Mouse (Mus musculus) embryonic facial prominence, embryonic 14.5 days (tissue): Measurements from ENCODE around the gene Trpc3. TPM values are rescaled to one million over a fixed set of nuclear protein-coding genes. Genes with fewer than 3 reads are reported as not detected.

Experiments used
- ATAC-seq: fragments of 200-750 bp; cut with Nextera tagmentation; 2 replicates; pipeline ENCODE4 v1.8.0; 2017; ENCODE audit warnings: low read depth, moderate number of reproducible peaks, moderate TSS enrichment
- DNase-seq: peaks from one replicate; pipeline ENCODE4 v3.0.0-alpha.2; 2015; ENCODE audit warnings: low spot score
- H3K27ac ChIP-seq: fragments of 300-500 bp; sonication (generic); replicated peaks from 2 replicates; pipeline ENCODE4 v1.5.1; 2014; ENCODE audit warnings: low read depth, mild to moderate bottlenecking, low read length, moderate library complexity
- H3K27me3 ChIP-seq: fragments of 300-500 bp; sonication (generic); replicated peaks from 2 replicates; pipeline ENCODE4 v1.6.1; 2014; ENCODE audit warnings: low read length; ENCODE audit not compliant: control insufficient read depth, insufficient read depth
- H3K36me3 ChIP-seq: fragments of 300-500 bp; sonication (generic); 2 replicates; pipeline ENCODE4 v1.6.1; 2014; ENCODE audit warnings: low read length, mixed read lengths; ENCODE audit not compliant: control insufficient read depth, insufficient read depth
- H3K4me1 ChIP-seq: fragments of 300-500 bp; sonication (generic); 2 replicates; pipeline ENCODE4 v1.6.1; 2014; ENCODE audit warnings: antibody characterized with exemption, low read length; ENCODE audit not compliant: control insufficient read depth, insufficient read depth
- H3K4me2 ChIP-seq: fragments of 300-500 bp; sonication (generic); 2 replicates; pipeline ENCODE4 v1.6.1; 2014; ENCODE audit warnings: low read depth, mild to moderate bottlenecking, low read length, moderate library complexity, mixed read lengths
- H3K4me3 ChIP-seq: fragments of 300-500 bp; sonication (generic); 2 replicates; pipeline ENCODE4 v1.5.1; 2014; ENCODE audit warnings: low read depth, mild to moderate bottlenecking, low read length
- H3K9ac ChIP-seq: fragments of 300-500 bp; sonication (generic); 2 replicates; pipeline ENCODE4 v1.6.1; 2014; ENCODE audit warnings: low read depth, mild to moderate bottlenecking, low read length, moderate library complexity, mixed read lengths
- H3K9me3 ChIP-seq: fragments of 300-500 bp; sonication (generic); 2 replicates; pipeline ENCODE4 v1.6.1; 2016; ENCODE audit warnings: low read length; ENCODE audit not compliant: control insufficient read depth
- WGBS: fragments of 180-500 bp; shearing (Covaris S2); extraction: QIAGEN DNeasy Blood & Tissue Kit; methylation state at CpG from one replicate; pipeline ENCODE4 v1.1.7; 2014; 5-methylcytosine and 5-hydroxymethylcytosine counted together
- polyA plus RNA-seq: library from polyadenylated mRNA; unstranded; fragments of >200 nt; fragmentation: Nextera tagmentation; extraction: Ambion mirVana; gene quantifications from 2 replicates; pipeline ENCODE4 v1.2.1, GENCODE M21; 2014

The Trpc3 gene
- 3.8 and 5.8 TPM in 2 replicates for polyA plus RNA-seq

DNA sequence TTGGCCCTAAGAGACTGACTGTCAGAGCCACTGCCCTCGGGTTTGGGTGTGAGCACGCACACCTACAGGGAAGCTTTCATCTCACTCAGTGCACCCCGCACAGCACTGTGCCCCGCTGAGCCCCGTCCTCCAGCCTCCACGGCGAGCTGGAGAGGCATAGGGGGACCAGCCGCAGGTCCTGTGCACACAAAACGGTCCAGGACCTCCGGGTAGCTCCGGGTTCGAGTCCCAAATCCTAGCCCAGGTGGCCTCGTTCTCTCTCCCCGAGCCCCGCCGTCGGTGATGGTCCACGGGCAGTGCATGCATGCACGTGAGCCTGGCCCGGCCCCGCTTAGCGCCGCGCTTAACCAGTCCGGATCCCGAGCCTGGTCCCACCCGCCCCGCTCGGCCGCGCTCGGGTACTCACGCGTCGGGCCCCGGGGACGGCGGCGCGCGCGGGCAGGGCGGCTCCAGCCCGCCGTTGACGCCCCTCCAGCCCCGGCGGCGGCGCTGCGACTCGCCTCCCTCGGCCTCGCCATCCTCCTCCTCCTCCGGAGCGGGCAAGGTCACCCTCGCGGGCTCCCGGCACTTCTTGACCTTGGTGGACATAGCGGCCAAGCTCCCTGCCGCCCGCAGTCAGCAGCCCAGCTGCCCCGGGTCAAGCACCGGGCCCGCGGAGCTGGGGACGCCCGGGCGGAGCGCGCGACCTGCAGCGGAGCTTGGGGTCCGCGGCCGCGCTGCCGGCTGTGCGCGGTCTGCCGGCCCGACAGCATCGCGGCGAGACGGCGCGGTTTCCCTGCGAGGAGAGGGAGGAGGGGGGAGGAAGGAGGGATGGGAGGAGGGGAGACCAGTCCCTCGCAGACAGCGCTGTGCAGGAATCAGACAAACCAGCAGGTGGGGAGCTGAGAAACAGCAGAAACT, at the start of gene Trpc3:
TSS of gene Trpc3 (minus strand) at position 776 of the 900 bp plus-strand sequence.
- Histone ChIP-seq H3K4me2 (peak within 1 kb of the TSS; percentile 79), H3K4me3 (peak within 1 kb of the TSS; percentile 54), H3K27me3 (peaks cover 27% of the 10 kb centered on the region; the same call in 1 of the 2 replicates), H3K27ac (no peak within 1 kb of the TSS), H3K9ac (peak within 1 kb of the TSS; percentile 62), H3K9me3 (no peaks in the 10 kb centered on the region), H3K4me1 (peaks cover 8% of the 10 kb centered on the region), H3K36me3 (no peaks in the 10 kb centered on the region)
- peak; percentile 80 for DNase-seq
- peak; percentile 93 for ATAC-seq
- under 1% methylated on average over 52 of the region's 91 CpGs for WGBS

- Histone ChIP-seq H3K4me1 (no peaks in the 10 kb centered on the region), H3K9me3 (no peaks in the 10 kb centered on the region), H3K27ac (no peak overlapping the region), H3K36me3 (no peaks in the 10 kb centered on the region), H3K4me3 (no peak overlapping the region), H3K9ac (no peak overlapping the region), H3K27me3 (no peaks in the 10 kb centered on the region), H3K4me2 (no peak overlapping the region)
- ATAC-seq = no peak
- DNase-seq = no peak
- WGBS = 70% methylated on average over 4 of the region's 4 CpGs
These were observed 48.1 kb upstream of the Trpc3 start for GRCm38 (mm10) chr3:36738071-36738470.

DNA sequence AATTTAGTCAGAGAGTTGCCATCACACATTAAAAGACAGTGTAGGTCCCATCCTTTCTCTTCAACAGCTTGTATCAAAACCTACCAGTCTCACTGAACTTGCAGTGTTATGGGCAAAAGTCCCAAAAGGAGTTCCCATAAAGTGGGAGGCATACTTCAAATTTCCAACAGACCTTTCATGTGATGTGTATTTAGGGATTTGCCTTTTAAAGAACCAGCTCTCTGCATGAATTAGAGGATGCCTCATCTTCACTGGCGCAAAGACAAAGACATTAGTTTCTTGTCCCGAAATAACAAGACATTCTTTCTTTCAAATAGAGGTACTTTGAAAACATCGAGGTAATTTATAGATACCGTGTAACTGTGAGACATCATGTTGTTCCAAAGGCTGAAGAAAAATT, 43.1 kb upstream of the Trpc3 start:
- WGBS = 94% methylated on average over 4 of the region's 4 CpGs
- Histone ChIP-seq H3K4me3 (no peak overlapping the region), H3K27me3 (no peaks in the 10 kb centered on the region), H3K36me3 (no peaks in the 10 kb centered on the region), H3K9me3 (no peaks in the 10 kb centered on the region), H3K4me1 (no peaks in the 10 kb centered on the region), H3K27ac (no peak overlapping the region), H3K4me2 (no peak overlapping the region), H3K9ac (no peak overlapping the region)
- ATAC-seq (no peak), DNase-seq (no peak)

- H3K4me2 ChIP-seq = no peak overlapping the region
- H3K27me3 ChIP-seq = no peaks in the 10 kb centered on the region
- 79% methylated on average over 8 of the region's 8 CpGs for WGBS
- no peak for DNase-seq
- H3K4me3 ChIP-seq = no peak overlapping the region
- ATAC-seq = no peak
- H3K27ac ChIP-seq = no peak overlapping the region
- no peak overlapping the region for H3K9ac ChIP-seq
- H3K9me3 ChIP-seq = no peaks in the 10 kb centered on the region
- H3K4me1 ChIP-seq = 0 out of 2 replicates have a peak, but pooled peaks cover 4% of the 10 kb centered on the region
- no peaks in the 10 kb centered on the region for H3K36me3 ChIP-seq
These were observed 36.6 kb upstream of the Trpc3 start for GRCm38 (mm10) chr3:36726545-36726944.

DNA sequence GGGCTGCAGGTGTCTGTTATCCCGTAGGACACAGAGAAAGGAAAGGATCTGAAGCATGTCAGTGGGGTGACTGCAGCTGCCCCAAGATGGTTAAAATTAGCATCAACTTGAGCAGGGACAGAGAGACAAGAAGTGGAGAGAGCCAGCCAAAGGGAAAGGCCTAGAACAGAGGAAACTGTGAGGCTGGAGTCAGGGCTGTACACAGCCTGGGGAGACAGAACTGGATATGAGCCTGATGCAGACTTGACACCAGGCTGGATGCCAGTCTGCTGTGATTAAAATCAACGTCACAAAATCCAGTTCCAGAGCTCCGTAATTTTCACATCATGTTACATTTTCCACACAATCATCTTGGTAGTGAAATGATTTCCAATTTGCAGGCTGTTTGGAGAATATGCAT, 31.9 kb upstream of the Trpc3 start:
- DNase-seq (peak; percentile 23), ATAC-seq (no peak)
- Histone ChIP-seq H3K4me2 (no peak overlapping the region), H3K27ac (no peak overlapping the region), H3K4me3 (no peak overlapping the region), H3K36me3 (no peaks in the 10 kb centered on the region), H3K27me3 (no peaks in the 10 kb centered on the region), H3K9ac (no peak overlapping the region), H3K4me1 (0 out of 2 replicates have a peak, but pooled peaks cover 4% of the 10 kb centered on the region), H3K9me3 (no peaks in the 10 kb centered on the region)
- 62% methylated on average over 3 of the region's 3 CpGs for WGBS

- ATAC-seq (no peak), DNase-seq (no peak)
- 78% methylated on average over 3 of the region's 3 CpGs for WGBS
These were observed 19.6 kb upstream of the Trpc3 start for GRCm38 (mm10) chr3:36709521-36709920.

DNA sequence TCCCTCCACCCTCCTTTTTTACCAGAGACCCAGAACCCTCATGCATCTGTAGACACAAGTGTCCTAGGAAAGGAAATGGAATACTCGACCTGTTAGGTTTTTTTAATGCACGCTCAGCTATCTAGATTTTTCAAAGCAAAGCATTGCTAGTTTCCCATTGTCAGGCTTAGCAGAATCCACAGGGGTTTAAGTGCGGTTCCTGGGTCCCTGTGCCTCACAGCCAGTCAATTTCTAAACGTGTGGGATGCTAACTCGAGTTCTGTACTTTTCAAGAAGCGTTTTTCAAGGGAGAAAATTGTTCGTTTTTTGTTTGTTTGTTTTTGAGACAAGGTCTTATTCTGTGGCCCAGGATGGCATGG, 304 bp upstream of the Trpc3 start:
- no peak overlapping the region for H3K27ac ChIP-seq
- no peak for DNase-seq
- no peaks in the 10 kb centered on the region for H3K9me3 ChIP-seq
- 10% methylated on average over 7 of the region's 7 CpGs for WGBS
- peaks cover 27% of the 10 kb centered on the region; the same call in 1 of the 2 replicates for H3K27me3 ChIP-seq
- peaks cover 8% of the 10 kb centered on the region for H3K4me1 ChIP-seq
- no peaks in the 10 kb centered on the region for H3K36me3 ChIP-seq
- H3K4me3 ChIP-seq = peak overlapping the region; percentile 54
- no peak for ATAC-seq
- peak overlapping the region; percentile 79 for H3K4me2 ChIP-seq
- H3K9ac ChIP-seq = no peak overlapping the region

More at GRCm38 (mm10) chr3:36709521-36709920, 19.6 kb upstream of the Trpc3 start:
- Histone ChIP-seq H3K27ac (no peak overlapping the region), H3K4me1 (no peaks in the 10 kb centered on the region), H3K9ac (no peak overlapping the region), H3K4me3 (no peak overlapping the region), H3K27me3 (no peaks in the 10 kb centered on the region), H3K9me3 (no peaks in the 10 kb centered on the region), H3K4me2 (no peak overlapping the region), H3K36me3 (no peaks in the 10 kb centered on the region)

- H3K27me3 ChIP-seq = peaks cover 27% of the 10 kb centered on the region; the same call in 1 of the 2 replicates
- ATAC-seq = peak; percentile 65
- H3K9ac ChIP-seq = peak overlapping the region; percentile 62
These were observed 1.1 kb downstream of the Trpc3 start for GRCm38 (mm10) chr3:36688874-36689273.

More at GRCm38 (mm10) chr3:36688874-36689273, 1.1 kb downstream of the Trpc3 start:
- no peak overlapping the region for H3K27ac ChIP-seq
- H3K4me2 ChIP-seq = peak overlapping the region; percentile 79
- no peaks in the 10 kb centered on the region for H3K9me3 ChIP-seq
- H3K36me3 ChIP-seq = no peaks in the 10 kb centered on the region
- H3K4me3 ChIP-seq = peak overlapping the region; percentile 54
- peaks cover 8% of the 10 kb centered on the region for H3K4me1 ChIP-seq
- 4% methylated on average over 21 of the region's 21 CpGs for WGBS
- peak; percentile 71 for DNase-seq
